Mouse (Mus musculus): Measurements from ENCODE around the gene Ccdc114. TPM values are rescaled to one million over a fixed set of nuclear protein-coding genes. Genes with fewer than 3 reads are reported as not detected.

The Ccdc114 gene
- polyA plus RNA-seq, 1 experiment from 2014 or later, result 4.5 TPM

Other genes with a start within 250 kb of the Ccdc114 start
- 0.70 and 1.0 TPM in 2 replicates for gene Ntn5, start 240.1 kb upstream of the Ccdc114 start, polyA plus RNA-seq (2015; fragmentation: Nextera tagmentation; extraction: Ambion mirVana)
- 3.6 and 4.5 TPM in 2 replicates for gene Sec1, start 229.7 kb upstream of the Ccdc114 start, polyA plus RNA-seq (2015; fragmentation: Nextera tagmentation; extraction: Ambion mirVana)
- gene Car11, start 224.2 kb upstream of the Ccdc114 start, polyA plus RNA-seq (2015; fragmentation: Nextera tagmentation; extraction: Ambion mirVana), result 9.6 and 10.1 TPM in 2 replicates
- gene Dbp, start 219.0 kb upstream of the Ccdc114 start, polyA plus RNA-seq (2015; fragmentation: Nextera tagmentation; extraction: Ambion mirVana), result 2.8 and 4.4 TPM in 2 replicates
- gene Rpl18, start 208.6 kb upstream of the Ccdc114 start, polyA plus RNA-seq (2015; fragmentation: Nextera tagmentation; extraction: Ambion mirVana), result 954 and 1,069 TPM in 2 replicates
- 35.4 and 36.7 TPM in 2 replicates for gene Sphk2, start 206.1 kb upstream of the Ccdc114 start, polyA plus RNA-seq (2015; fragmentation: Nextera tagmentation; extraction: Ambion mirVana)
- 12.8 and 13.3 TPM in 2 replicates for gene Fam83e, start 202.9 kb upstream of the Ccdc114 start, polyA plus RNA-seq (2015; fragmentation: Nextera tagmentation; extraction: Ambion mirVana)
- gene Spaca4, start 198.3 kb upstream of the Ccdc114 start, polyA plus RNA-seq (2015; fragmentation: Nextera tagmentation; extraction: Ambion mirVana), result 0.45 TPM in 1 of 2 replicates, not detected in the other
- 1.1 and 1.9 TPM in 2 replicates for gene Lmtk3, start 140.3 kb upstream of the Ccdc114 start, polyA plus RNA-seq (2015; fragmentation: Nextera tagmentation; extraction: Ambion mirVana)
- gene Sult2b1, start 139.4 kb upstream of the Ccdc114 start, polyA plus RNA-seq (2015; fragmentation: Nextera tagmentation; extraction: Ambion mirVana), result 6.7 and 14.4 TPM in 2 replicates
- gene Cyth2, start 109.5 kb upstream of the Ccdc114 start, polyA plus RNA-seq (2015; fragmentation: Nextera tagmentation; extraction: Ambion mirVana), result 85.0 and 103 TPM in 2 replicates
- gene Kcnj14, start 99.3 kb upstream of the Ccdc114 start, polyA plus RNA-seq (2015; fragmentation: Nextera tagmentation; extraction: Ambion mirVana), result 1.0 and 1.4 TPM in 2 replicates
- gene Grwd1, start 93.1 kb upstream of the Ccdc114 start, polyA plus RNA-seq (2015; fragmentation: Nextera tagmentation; extraction: Ambion mirVana), result 57.0 and 64.3 TPM in 2 replicates
- gene Kdelr1, start 51.3 kb upstream of the Ccdc114 start, polyA plus RNA-seq (2015; fragmentation: Nextera tagmentation; extraction: Ambion mirVana), result 72.0 and 79.7 TPM in 2 replicates
- gene Grin2d, start 45.7 kb upstream of the Ccdc114 start, polyA plus RNA-seq (2015; fragmentation: Nextera tagmentation; extraction: Ambion mirVana), result 0.64 and 0.67 TPM in 2 replicates
- 0.80 and 1.1 TPM in 2 replicates for gene Syngr4, start 27.4 kb upstream of the Ccdc114 start, polyA plus RNA-seq (2015; fragmentation: Nextera tagmentation; extraction: Ambion mirVana)
- gene Tmem143, start 27.1 kb upstream of the Ccdc114 start, polyA plus RNA-seq (2015; fragmentation: Nextera tagmentation; extraction: Ambion mirVana), result 5.8 and 6.8 TPM in 2 replicates
- 195 and 238 TPM in 2 replicates for gene Emp3, start 2.7 kb upstream of the Ccdc114 start, polyA plus RNA-seq (2015; fragmentation: Nextera tagmentation; extraction: Ambion mirVana)
- gene Abcc6, start 106.2 kb downstream of the Ccdc114 start, polyA plus RNA-seq (2015; fragmentation: Nextera tagmentation; extraction: Ambion mirVana), result 1.3 and 2.0 TPM in 2 replicates
- 44.7 and 54.1 TPM in 2 replicates for gene Nomo1, start 109.6 kb downstream of the Ccdc114 start, polyA plus RNA-seq (2015; fragmentation: Nextera tagmentation; extraction: Ambion mirVana)
- 1.0 and 2.0 TPM in 2 replicates for gene Kcnj11, start 176.7 kb downstream of the Ccdc114 start, polyA plus RNA-seq (2015; fragmentation: Nextera tagmentation; extraction: Ambion mirVana)